15 mouse cellular contexts compared by ENCODE assay signal in the genomic region with DNA sequence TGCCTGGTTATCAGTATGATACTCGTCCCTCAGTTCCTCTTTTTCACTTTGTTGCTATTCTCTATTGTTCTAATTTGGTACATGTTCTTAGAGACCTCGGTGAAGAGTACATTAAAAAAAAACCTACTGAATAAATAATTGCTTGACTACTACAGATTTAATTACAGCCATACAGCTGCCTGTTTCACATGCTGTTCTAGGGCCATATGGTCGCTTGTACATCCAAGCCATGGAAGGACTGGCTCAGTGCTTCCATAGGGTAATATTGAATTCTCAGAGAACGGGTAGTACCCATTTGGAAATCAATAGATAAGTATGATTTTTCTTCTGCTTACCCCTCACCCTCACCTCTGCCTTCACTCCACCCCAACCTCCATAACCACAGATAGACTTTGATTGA.
"Had no signal": no experiment of that assay in that cellular context is flagged by ENCODE, and none has a peak within 500 bp of the region (broad histone marks: within the 10 kb centered on the region; RNA-seq: fewer than 3 reads in every experiment).

No protein-coding gene starts in this region.

- ATAC-seq: liver, postnatal 0 days had no signal

- H3K9ac ChIP-seq: limb, embryonic 12.5 days; liver, embryonic 13.5 days; liver, postnatal 0 days; lung, embryonic 15.5 days; neural tube, embryonic 12.5 days had no signal

- H3K9me3 ChIP-seq: limb, embryonic 12.5 days; liver, embryonic 13.5 days; lung, embryonic 15.5 days; neural tube, embryonic 12.5 days had no signal

- H3K4me2 ChIP-seq: limb, embryonic 12.5 days; liver, embryonic 13.5 days; lung, embryonic 15.5 days; neural tube, embryonic 12.5 days had no signal

- H3K27ac ChIP-seq: limb, embryonic 12.5 days; liver, embryonic 13.5 days; lung, embryonic 15.5 days; neural tube, embryonic 12.5 days had no signal

- H3K36me3 ChIP-seq: limb, embryonic 12.5 days; liver, embryonic 13.5 days; lung, embryonic 15.5 days; neural tube, embryonic 12.5 days had no signal

- H3K27me3 ChIP-seq: limb, embryonic 12.5 days; liver, embryonic 13.5 days; lung, embryonic 15.5 days; neural tube, embryonic 12.5 days had no signal

- H3K4me1 ChIP-seq: limb, embryonic 12.5 days; liver, embryonic 13.5 days; lung, embryonic 15.5 days; neural tube, embryonic 12.5 days had no signal

- DNase-seq: kidney, postnatal 10 days; kidney, postnatal 4 days; liver; liver, embryonic 13.5 days; liver, postnatal 0 days; lung, postnatal 36 days; midbrain, embryonic 14.5 days; retina, postnatal 1 day; right cerebral cortex, postnatal 4 days; spleen, adult 18-20 months; thymus, adult 18-20 months; thymus, postnatal 14 days had no signal

- H3K4me3 ChIP-seq: limb, embryonic 12.5 days; liver, embryonic 13.5 days; lung, embryonic 15.5 days; neural tube, embryonic 12.5 days had no signal
